Mouse (Mus musculus) liver, embryonic 12.5 days (tissue): ENCODE measurements at regions not wholly inside any gene's neighbourhood (a gene's known extent, or its start where the extent isn't known, plus 50 kb on each side); places are given as distances from the start of the nearest gene placed in this dataset.

ENCODE experiments used
- ATAC-seq: fragments of 200-750 bp; cut with Nextera tagmentation; 2 replicates; pipeline ENCODE4 v1.8.0; 2017; ENCODE audit warnings: moderate number of reproducible peaks, mild to moderate bottlenecking, moderate library complexity
- H3K27ac ChIP-seq: fragments of 300-500 bp; sonication (generic); 2 replicates; pipeline ENCODE4 v1.5.1; 2016; ENCODE audit warnings: mild to moderate bottlenecking
- H3K27me3 ChIP-seq: fragments of 300-500 bp; sonication (generic); replicated peaks from 2 replicates; pipeline ENCODE4 v1.6.1; 2016; ENCODE audit warnings: mild to moderate bottlenecking, moderate library complexity
- H3K36me3 ChIP-seq: fragments of 300-500 bp; sonication (generic); 2 replicates; pipeline ENCODE4 v1.6.1; 2016; ENCODE audit warnings: mild to moderate bottlenecking, moderate library complexity
- H3K4me1 ChIP-seq: fragments of 300-500 bp; sonication (generic); 2 replicates; pipeline ENCODE4 v1.6.1; 2016
- H3K4me2 ChIP-seq: fragments of 300-500 bp; sonication (generic); 2 replicates; pipeline ENCODE4 v1.6.1; 2016; ENCODE audit warnings: mild to moderate bottlenecking, moderate library complexity
- H3K4me3 ChIP-seq: fragments of 300-500 bp; sonication (generic); 2 replicates; pipeline ENCODE4 v1.5.1; 2016; ENCODE audit warnings: mild to moderate bottlenecking, moderate library complexity
- H3K9ac ChIP-seq: fragments of 300-500 bp; sonication (generic); 2 replicates; pipeline ENCODE4 v1.6.1; 2016; ENCODE audit warnings: mild to moderate bottlenecking, moderate library complexity
- H3K9me3 ChIP-seq: fragments of 300-500 bp; sonication (generic); replicated peaks from 2 replicates; pipeline ENCODE4 v1.6.1; 2016; ENCODE audit warnings: mild to moderate bottlenecking, moderate library complexity
- WGBS: fragments of 180-500 bp; shearing (Covaris S2); methylation state at CpG from one replicate; pipeline ENCODE4 v1.1.7; 2016; ENCODE audit not compliant: insufficient replicate concordance; 5-methylcytosine and 5-hydroxymethylcytosine counted together

- H3K4me2 ChIP-seq, result no peak overlapping the region
- H3K9ac ChIP-seq, result no peak overlapping the region
- ATAC-seq, result no peak
- H3K9me3 ChIP-seq, result no peaks in the 10 kb centered on the region
- H3K4me1 ChIP-seq, result no peaks in the 10 kb centered on the region
- WGBS, result 45% methylated on average over 5 of the region's 5 CpGs
- no peaks in the 10 kb centered on the region for H3K27me3 ChIP-seq
- H3K27ac ChIP-seq, result no peak overlapping the region
- H3K36me3 ChIP-seq, result no peaks in the 10 kb centered on the region
- H3K4me3 ChIP-seq, result no peak overlapping the region
Measured at GRCm38 (mm10) chr8:116242972-116243371, 261.8 kb upstream of the Dynlrb2 start.

- ATAC-seq, result no peak
- Histone ChIP-seq H3K9ac (no peak overlapping the region), H3K36me3 (no peaks in the 10 kb centered on the region)
Measured at GRCm38 (mm10) chr8:116241987-116242242, 262.9 kb upstream of the Dynlrb2 start.

GRCm38 (mm10) chr8:116241146-116241986, 263.4 kb upstream of the Dynlrb2 start:
- no peak overlapping the region for H3K4me3 ChIP-seq
- H3K4me2 ChIP-seq, result no peak overlapping the region
- H3K27me3 ChIP-seq, result no peaks in the 10 kb centered on the region
- no peak overlapping the region for H3K9ac ChIP-seq
- 71% methylated on average over 11 of the region's 11 CpGs for WGBS
- no peaks in the 10 kb centered on the region for H3K36me3 ChIP-seq
- no peaks in the 10 kb centered on the region for H3K4me1 ChIP-seq
- H3K9me3 ChIP-seq, result no peaks in the 10 kb centered on the region
- ATAC-seq, result no peak
- H3K27ac ChIP-seq, result no peak overlapping the region

More at GRCm38 (mm10) chr8:116241987-116242242, 262.9 kb upstream of the Dynlrb2 start:
- Histone ChIP-seq H3K4me3 (no peak overlapping the region), H3K27ac (no peak overlapping the region), H3K9me3 (no peaks in the 10 kb centered on the region), H3K4me1 (no peaks in the 10 kb centered on the region), H3K4me2 (no peak overlapping the region), H3K27me3 (no peaks in the 10 kb centered on the region)
- 68% methylated on average over 5 of the region's 5 CpGs for WGBS

GRCm38 (mm10) chr8:116238670-116239069, 266.1 kb upstream of the Dynlrb2 start:
- WGBS, result 79% methylated on average over 1 of the region's 1 CpGs
- no peak overlapping the region for H3K4me2 ChIP-seq
- H3K27ac ChIP-seq, result no peak overlapping the region
- no peaks in the 10 kb centered on the region for H3K9me3 ChIP-seq
- H3K36me3 ChIP-seq, result no peaks in the 10 kb centered on the region
- H3K4me1 ChIP-seq, result no peaks in the 10 kb centered on the region
- no peaks in the 10 kb centered on the region for H3K27me3 ChIP-seq
- no peak overlapping the region for H3K4me3 ChIP-seq
- ATAC-seq, result no peak
- no peak overlapping the region for H3K9ac ChIP-seq

GRCm38 (mm10) chr8:116237561-116238100, 267.1 kb upstream of the Dynlrb2 start:
- H3K4me3 ChIP-seq, result no peak overlapping the region
- H3K9ac ChIP-seq, result no peak overlapping the region
- H3K4me2 ChIP-seq, result no peak overlapping the region
- no peaks in the 10 kb centered on the region for H3K9me3 ChIP-seq
- H3K36me3 ChIP-seq, result no peaks in the 10 kb centered on the region
- no peaks in the 10 kb centered on the region for H3K27me3 ChIP-seq
- H3K27ac ChIP-seq, result no peak overlapping the region
- WGBS, result 58% methylated on average over 3 of the region's 3 CpGs
- H3K4me1 ChIP-seq, result no peaks in the 10 kb centered on the region
- ATAC-seq, result no peak

- no peak overlapping the region for H3K4me2 ChIP-seq
- H3K4me1 ChIP-seq, result no peaks in the 10 kb centered on the region
- ATAC-seq, result no peak
- H3K9ac ChIP-seq, result no peak overlapping the region
- no peak overlapping the region for H3K27ac ChIP-seq
- WGBS, result 64% methylated on average over 5 of the region's 5 CpGs
- no peaks in the 10 kb centered on the region for H3K9me3 ChIP-seq
- no peaks in the 10 kb centered on the region for H3K27me3 ChIP-seq
- no peaks in the 10 kb centered on the region for H3K36me3 ChIP-seq
- H3K4me3 ChIP-seq, result no peak overlapping the region
Measured at GRCm38 (mm10) chr8:116229654-116230136, 275.1 kb upstream of the Dynlrb2 start.

GRCm38 (mm10) chr8:116227003-116227402, 277.8 kb upstream of the Dynlrb2 start:
- no peak for ATAC-seq
- no peaks in the 10 kb centered on the region for H3K36me3 ChIP-seq
- no peaks in the 10 kb centered on the region for H3K9me3 ChIP-seq
- H3K4me2 ChIP-seq, result no peak overlapping the region
- no peaks in the 10 kb centered on the region for H3K27me3 ChIP-seq
- no peak overlapping the region for H3K4me3 ChIP-seq
- no peak overlapping the region for H3K27ac ChIP-seq
- WGBS, result 82% methylated on average over 11 of the region's 11 CpGs
- H3K4me1 ChIP-seq, result no peaks in the 10 kb centered on the region
- no peak overlapping the region for H3K9ac ChIP-seq

- no peaks in the 10 kb centered on the region for H3K36me3 ChIP-seq
- H3K4me3 ChIP-seq, result no peak overlapping the region
- ATAC-seq, result 0 out of 2 replicates have a peak, but pooled peaks have one; percentile 18
- H3K27me3 ChIP-seq, result no peaks in the 10 kb centered on the region
- no peak overlapping the region for H3K27ac ChIP-seq
- WGBS, result 88% methylated on average over 2 of the region's 2 CpGs
- no peak overlapping the region for H3K4me2 ChIP-seq
- H3K9ac ChIP-seq, result no peak overlapping the region
- no peaks in the 10 kb centered on the region for H3K9me3 ChIP-seq
- no peaks in the 10 kb centered on the region for H3K4me1 ChIP-seq
Measured at GRCm38 (mm10) chr8:116223235-116223634, 281.5 kb upstream of the Dynlrb2 start.

GRCm38 (mm10) chr8:116215909-116216308, 288.9 kb upstream of the Dynlrb2 start:
- H3K36me3 ChIP-seq, result no peaks in the 10 kb centered on the region
- H3K9me3 ChIP-seq, result no peaks in the 10 kb centered on the region

GRCm38 (mm10) chr8:116215286-116215860, 289.4 kb upstream of the Dynlrb2 start:
- Histone ChIP-seq H3K36me3 (no peaks in the 10 kb centered on the region), H3K9me3 (no peaks in the 10 kb centered on the region), H3K27me3 (no peaks in the 10 kb centered on the region), H3K4me2 (no peak overlapping the region), H3K4me3 (no peak overlapping the region), H3K4me1 (no peaks in the 10 kb centered on the region), H3K27ac (no peak overlapping the region), H3K9ac (no peak overlapping the region)
- no peak for ATAC-seq
- WGBS, result 50% methylated on average over 5 of the region's 5 CpGs

More at GRCm38 (mm10) chr8:116215909-116216308, 288.9 kb upstream of the Dynlrb2 start:
- no peak overlapping the region for H3K4me2 ChIP-seq
- H3K27ac ChIP-seq, result no peak overlapping the region
- no peak for ATAC-seq
- no peaks in the 10 kb centered on the region for H3K4me1 ChIP-seq
- H3K4me3 ChIP-seq, result no peak overlapping the region
- WGBS, result 57% methylated on average over 5 of the region's 5 CpGs
- H3K27me3 ChIP-seq, result no peaks in the 10 kb centered on the region
- H3K9ac ChIP-seq, result no peak overlapping the region

- Histone ChIP-seq H3K9ac (no peak overlapping the region), H3K9me3 (no peaks in the 10 kb centered on the region), H3K27me3 (no peaks in the 10 kb centered on the region), H3K4me2 (no peak overlapping the region), H3K4me1 (no peaks in the 10 kb centered on the region), H3K36me3 (no peaks in the 10 kb centered on the region), H3K4me3 (no peak overlapping the region), H3K27ac (no peak overlapping the region)
- 65% methylated on average over 2 of the region's 2 CpGs for WGBS
- ATAC-seq, result no peak
Measured at GRCm38 (mm10) chr8:116203631-116204030, 301.1 kb upstream of the Dynlrb2 start.

- no peaks in the 10 kb centered on the region for H3K36me3 ChIP-seq
- 73% methylated on average over 11 of the region's 11 CpGs for WGBS
- H3K27me3 ChIP-seq, result no peaks in the 10 kb centered on the region
- no peak overlapping the region for H3K4me3 ChIP-seq
- no peak for ATAC-seq
- H3K9me3 ChIP-seq, result no peaks in the 10 kb centered on the region
- H3K4me1 ChIP-seq, result no peaks in the 10 kb centered on the region
- no peak overlapping the region for H3K4me2 ChIP-seq
- H3K27ac ChIP-seq, result no peak overlapping the region
- H3K9ac ChIP-seq, result no peak overlapping the region
Measured at GRCm38 (mm10) chr8:116200459-116200999, 304.2 kb upstream of the Dynlrb2 start.
